Mouse (Mus musculus) layer of hippocampus, postnatal 25 days (tissue): Measurements from ENCODE around the gene BC061212. TPM values are rescaled to one million over a fixed set of nuclear protein-coding genes. Genes with fewer than 3 reads are reported as not detected.
"Not testable (repeated sequence)": the region's sequence is repeated elsewhere in the genome, so short reads cannot be mapped to it uniquely, and the experiment has no call there.

Experiments
- DNase-seq, 2 experiments: peaks; one replicate each; pipeline ENCODE4 v3.0.0; 2022; ENCODE audit warnings: mixed read lengths in 2 of 2, low spot score in 1 of 2; ENCODE audit errors: extremely low spot score in 1 of 2
- total RNA-seq, 2 experiments: library from RNA; stranded (reverse); gene quantifications; 2 replicates each; pipeline ENCODE4 v1.2.3; 2021

Gene BC061212
- total RNA-seq, result not detected

DNA sequence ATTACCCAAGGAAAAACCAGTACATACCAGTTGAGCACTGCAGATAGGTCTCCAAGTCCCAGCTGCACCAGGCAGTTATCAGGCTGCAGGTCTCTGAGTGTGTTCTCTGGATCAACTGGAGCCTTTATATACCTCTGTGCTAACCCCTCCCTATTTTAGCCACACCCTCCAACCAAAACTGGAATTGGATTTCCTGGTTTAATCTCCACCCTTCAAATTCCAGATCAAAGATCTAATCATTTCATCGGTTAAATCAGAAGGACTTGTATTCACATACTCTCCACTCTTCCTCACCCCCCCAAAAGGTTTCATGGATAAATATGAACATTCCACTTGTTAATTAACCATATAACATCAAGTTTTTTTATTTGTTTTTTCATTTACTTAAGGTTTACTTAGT is at the start of gene BC061212:
TSS of gene BC061212 (minus strand) at position 101 of the 400 bp plus-strand sequence.
- not testable (repeated sequence) for DNase-seq

DNA sequence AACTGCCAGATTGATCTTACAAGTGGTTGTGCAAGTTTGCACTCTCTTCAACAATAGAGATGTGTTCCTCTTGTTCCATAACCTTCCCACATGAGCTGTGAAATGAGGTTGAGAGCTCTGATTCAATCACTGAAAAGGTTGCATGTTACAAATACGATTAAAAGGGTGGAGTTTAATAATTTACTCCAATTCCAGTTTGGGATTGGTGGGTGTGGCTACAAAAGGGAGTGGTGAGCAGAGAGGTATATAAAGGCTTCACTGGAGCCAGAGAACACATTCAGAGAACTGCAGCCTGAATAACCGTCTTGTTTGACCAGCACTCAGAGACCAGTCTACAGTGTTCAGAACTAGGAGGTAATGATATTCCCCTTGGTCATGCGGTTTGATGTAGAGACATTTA is 5.7 kb upstream of the BC061212 start, which contains the start of gene Gm6351:
TSS of gene Gm6351 (plus strand) at position 301 of the 400 bp plus-strand sequence.
- DNase-seq, result not testable (repeated sequence)

Other genes with a start within 250 kb of the BC061212 start
- not detected for gene Gm7792, start 226.8 kb downstream of the BC061212 start, total RNA-seq
- not detected for gene Gm16429, start 141.5 kb downstream of the BC061212 start, total RNA-seq
- not detected for gene Gm6351, start 5.8 kb upstream of the BC061212 start, total RNA-seq
- gene Gm3106, start 147.5 kb upstream of the BC061212 start, total RNA-seq, result not detected
- gene A430089I19Rik, start 236.3 kb upstream of the BC061212 start, total RNA-seq, result not detected
- gene Gm6502, start 243.9 kb upstream of the BC061212 start, total RNA-seq, result not detected